Comparison of ENCODE assay signal across 8 mouse cellular contexts in the genomic region with DNA sequence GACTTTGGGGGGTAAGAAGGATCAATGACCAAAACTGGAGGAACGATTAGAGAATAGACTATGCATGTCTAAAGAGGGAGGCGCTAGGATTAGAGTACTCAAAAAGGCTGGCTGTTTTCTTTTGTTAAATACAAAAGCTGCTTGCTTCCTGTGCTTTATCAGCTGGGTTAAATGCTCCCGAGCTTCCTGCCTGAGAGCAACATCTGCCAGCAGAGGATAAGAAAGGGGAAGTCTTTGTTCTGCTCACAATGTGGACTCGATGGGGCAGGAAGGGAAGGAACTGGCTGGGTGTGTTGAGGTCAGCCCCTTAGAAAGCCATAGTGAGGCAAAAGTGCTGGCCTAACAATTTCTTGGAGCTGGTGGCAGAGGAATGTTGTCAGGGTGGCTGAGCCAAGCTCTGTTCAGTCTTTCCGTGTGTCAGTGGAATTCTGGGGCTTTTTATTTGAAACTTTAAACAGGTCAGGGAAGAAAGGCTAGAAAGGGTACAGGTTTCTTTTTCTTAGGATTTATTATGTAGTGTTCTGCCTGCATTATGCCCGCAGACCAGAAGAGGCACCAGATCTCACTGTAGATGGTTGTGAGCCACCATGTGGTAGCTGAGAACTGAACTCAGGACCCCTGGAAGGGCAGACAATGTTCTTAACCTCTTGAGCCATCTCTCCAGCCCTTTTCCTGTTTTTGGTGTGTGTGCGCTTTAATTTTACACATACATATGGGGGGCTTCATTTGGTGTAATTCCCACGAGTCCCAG. TPM values are rescaled to one million over a fixed set of nuclear protein-coding genes. Genes with fewer than 3 reads are reported as not detected.
DNase-seq lines count a peak whose midpoint lies in the region; ATAC-seq and TF ChIP-seq lines count a peak whose summit lies in the region.

No protein-coding gene starts in this region.

- H3K4me1 ChIP-seq in embryonic facial prominence, embryonic 10.5 days = peaks cover 5% of the 10 kb centered on the region; the same call in 1 of the 2 replicates
- H3K4me1 ChIP-seq in liver, embryonic 11.5 days (replicated peaks; ENCODE audit: control insufficient read depth, insufficient read depth, low read length) = peaks cover 15% of the 10 kb centered on the region
- no peaks in the 10 kb centered on the region for H3K4me1 ChIP-seq in midbrain, postnatal 0 days (ENCODE audit: insufficient read depth, low read length)

- H3K9me3 ChIP-seq in embryonic facial prominence, embryonic 10.5 days = no peaks in the 10 kb centered on the region
- H3K9me3 ChIP-seq in liver, embryonic 11.5 days (ENCODE audit: control insufficient read depth, low read length) = no peaks in the 10 kb centered on the region
- no peaks in the 10 kb centered on the region for H3K9me3 ChIP-seq in midbrain, postnatal 0 days (ENCODE audit: low read length)

- intact Hi-C loops in heart, postnatal 25 days (cut with DNase I) = no loop called here

- TF ChIP-seq CTCF in midbrain, postnatal 0 days (IDR thresholded peaks at IDR 0.05) = peak; percentile 45

- peak; percentile 62 to 63 for DNase-seq in spleen, postnatal 36 days (ENCODE audit: low spot score in 2 of 2)
- no peak for DNase-seq in spleen, postnatal 14 days (ENCODE audit: low spot score in 2 of 2)
- peak; percentile 40 for DNase-seq in embryonic facial prominence, embryonic 10.5 days (ENCODE audit: low spot score)
- peak; percentile 76 for DNase-seq in heart, postnatal 25 days (ENCODE audit: low spot score)
- DNase-seq in liver, embryonic 11.5 days (ENCODE audit: low spot score) = peak; percentile 62
- peak; percentile 19 for DNase-seq in midbrain, postnatal 0 days (ENCODE audit: low spot score)
- DNase-seq in ovary, postnatal 10 days (ENCODE audit: low spot score) = no peak
- DNase-seq in T-cell, adult 2 months (ENCODE audit: low spot score) = no peak

- H3K9ac ChIP-seq in liver, embryonic 11.5 days (ENCODE audit: low read depth, low read length) = 0 out of 2 replicates have a peak overlapping the region, but pooled peaks have one; percentile 34
- no peak overlapping the region for H3K9ac ChIP-seq in midbrain, postnatal 0 days (replicated peaks; ENCODE audit: low read length, poor library complexity, severe bottlenecking)

- WGBS in embryonic facial prominence, embryonic 10.5 days = 48% methylated on average over 8 of the region's 8 CpGs
- 40% methylated on average over 8 of the region's 8 CpGs for WGBS in liver, embryonic 11.5 days
- WGBS in midbrain, postnatal 0 days = 33% methylated on average over 8 of the region's 8 CpGs

- peak; percentile 88 for ATAC-seq in liver, embryonic 11.5 days (replicated peaks; ENCODE audit: low FRiP score)
- no peak; the same call in 1 of the 2 replicates for ATAC-seq in midbrain, postnatal 0 days (ENCODE audit: low FRiP score)

- peaks cover 96% of the 10 kb centered on the region for H3K36me3 ChIP-seq in embryonic facial prominence, embryonic 10.5 days (replicated peaks)
- peaks cover 38% of the 10 kb centered on the region for H3K36me3 ChIP-seq in liver, embryonic 11.5 days (ENCODE audit: control insufficient read depth, insufficient read depth, low read length)
- peaks cover 33% of the 10 kb centered on the region for H3K36me3 ChIP-seq in midbrain, postnatal 0 days (ENCODE audit: insufficient read depth, low read length)

- peak overlapping the region; percentile 8; the same call in 1 of the 2 replicates for H3K27ac ChIP-seq in embryonic facial prominence, embryonic 10.5 days (replicated peaks)
- peak overlapping the region; percentile 82 for H3K27ac ChIP-seq in liver, embryonic 11.5 days (ENCODE audit: low read depth, low read length)
- H3K27ac ChIP-seq in midbrain, postnatal 0 days (ENCODE audit: low read depth, low read length) = peak overlapping the region; percentile 1; the same call in 1 of the 2 replicates

- H3K4me3 ChIP-seq in embryonic facial prominence, embryonic 10.5 days = no peak overlapping the region
- no peak overlapping the region for H3K4me3 ChIP-seq in liver, embryonic 11.5 days (ENCODE audit: low read depth, low read length)
- H3K4me3 ChIP-seq in midbrain, postnatal 0 days (ENCODE audit: low read depth, low read length) = no peak overlapping the region

- no peaks in the 10 kb centered on the region for H3K27me3 ChIP-seq in embryonic facial prominence, embryonic 10.5 days (replicated peaks; ENCODE audit: low read depth, poor library complexity, severe bottlenecking)
- H3K27me3 ChIP-seq in liver, embryonic 11.5 days (replicated peaks; ENCODE audit: control insufficient read depth, insufficient read depth, low read length) = no peaks in the 10 kb centered on the region
- no peaks in the 10 kb centered on the region for H3K27me3 ChIP-seq in midbrain, postnatal 0 days (ENCODE audit: insufficient read depth, low read length)

- peak overlapping the region; percentile 35; the same call in 1 of the 2 replicates for H3K4me2 ChIP-seq in liver, embryonic 11.5 days
- no peak overlapping the region for H3K4me2 ChIP-seq in midbrain, postnatal 0 days (ENCODE audit: low read depth, low read length, poor library complexity, severe bottlenecking)

RNA-seq across cellular contexts. Expression of gene Cep68, which starts 17.9 kb away (rescaled TPM):
- 43.6 and 46.9 TPM in 2 replicates for polyA plus RNA-seq in embryonic facial prominence, embryonic 10.5 days (2016; fragmentation: Nextera tagmentation; extraction: Ambion mirVana)
- 10 to 100 TPM; 44.9 to 52.1 TPM for total RNA-seq in heart, postnatal 25 days (2021)
- polyA plus RNA-seq in liver, embryonic 11.5 days (2014; fragmentation: Nextera tagmentation; extraction: Ambion mirVana) = 25.8 and 27.4 TPM in 2 replicates
- total RNA-seq in midbrain, postnatal 0 days (2014; rRNA removed) = 40.7 and 45.5 TPM in 2 replicates
- 21.1 and 23.5 TPM in 2 replicates for polyA plus RNA-seq in midbrain, postnatal 0 days (2015; fragmentation: Nextera tagmentation; extraction: Ambion mirVana)

RNA-seq across cellular contexts. Expression of gene Rab1a, which starts 30.1 kb away (rescaled TPM):
- polyA plus RNA-seq in embryonic facial prominence, embryonic 10.5 days (2016; fragmentation: Nextera tagmentation; extraction: Ambion mirVana) = 198 and 205 TPM in 2 replicates
- 100 to 1,000 TPM; 118 to 135 TPM for total RNA-seq in heart, postnatal 25 days (2021)
- polyA plus RNA-seq in liver, embryonic 11.5 days (2014; fragmentation: Nextera tagmentation; extraction: Ambion mirVana) = 180 and 186 TPM in 2 replicates
- total RNA-seq in midbrain, postnatal 0 days (2014; rRNA removed) = 112 and 123 TPM in 2 replicates
- 285 and 300 TPM in 2 replicates for polyA plus RNA-seq in midbrain, postnatal 0 days (2015; fragmentation: Nextera tagmentation; extraction: Ambion mirVana)

Comparison
In these comparisons a context has a peak if more than half of its experiments do, and no peak if none do; other contexts are left out.
1. DNase-seq: peak in spleen, postnatal 36 days (2 of 2), embryonic facial prominence, embryonic 10.5 days (single experiment), heart, postnatal 25 days (single experiment), liver, embryonic 11.5 days (single experiment) and midbrain, postnatal 0 days (single experiment); none in spleen, postnatal 14 days (0 of 2), ovary, postnatal 10 days (single experiment) and T-cell, adult 2 months (single experiment).
2. H3K27ac ChIP-seq: peak in every context shown above with its lines; median percentile 82 in liver, embryonic 11.5 days; 8 in embryonic facial prominence, embryonic 10.5 days; 1 in midbrain, postnatal 0 days.